Mouse (Mus musculus): ENCODE data around the gene Supt20. TPM values are rescaled to one million over a fixed set of nuclear protein-coding genes. Genes with fewer than 3 reads are reported as not detected.
"Not testable (repeated sequence)": the region's sequence is repeated elsewhere in the genome, so short reads cannot be mapped to it uniquely, and the experiment has no call there.

Gene Supt20
- total RNA-seq, 2 experiments from 2014 or later: 54.3 to 85.1 TPM

DNA sequence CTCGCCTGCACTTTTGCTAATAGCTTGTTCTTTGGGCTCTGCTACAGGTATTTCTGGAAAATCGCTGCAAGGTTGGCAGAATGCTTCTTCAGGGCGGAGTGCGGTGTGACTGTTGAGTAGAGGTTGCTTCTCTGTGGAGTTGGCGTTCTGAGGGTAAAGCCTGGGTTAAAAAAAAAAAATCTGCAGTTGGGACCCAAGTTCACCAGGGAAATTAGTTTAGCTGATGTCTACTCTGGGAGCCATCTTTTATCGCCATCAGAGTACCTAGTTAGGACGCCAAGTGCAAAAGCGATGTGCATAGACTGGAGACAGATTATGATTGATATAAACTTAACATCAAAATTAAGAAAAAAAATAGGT lies 429 bp downstream of the Supt20 start:
- peak; percentile 39 for ATAC-seq (replicated peaks; ENCODE audit: low FRiP score, poor library complexity, severe bottlenecking)

GRCm38 (mm10) chr3:54699759-54700301 lies 7.2 kb downstream of the Supt20 start:
- ATAC-seq (replicated peaks; ENCODE audit: low FRiP score, poor library complexity, severe bottlenecking): no peak

DNA sequence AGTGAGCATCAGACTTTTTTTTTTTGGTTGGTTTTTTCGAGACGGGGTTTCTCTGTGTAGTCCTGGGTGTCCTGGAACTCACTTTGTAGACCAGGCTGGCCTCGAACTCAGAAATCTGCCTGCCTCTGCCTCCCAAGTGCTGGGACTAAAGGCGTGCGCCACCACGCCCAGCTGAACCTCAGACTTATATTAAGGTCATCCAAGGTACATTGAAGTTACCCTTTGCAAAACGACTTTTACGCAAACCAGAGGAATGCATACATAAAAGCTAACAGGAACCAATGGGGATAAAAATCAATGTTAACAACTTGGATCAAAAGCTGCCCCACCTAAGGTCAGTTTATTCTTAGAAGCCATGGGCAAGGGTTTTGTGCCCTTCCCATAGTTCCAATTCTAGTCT lies 11.5 kb downstream of the Supt20 start:
- ATAC-seq (replicated peaks; ENCODE audit: low FRiP score, poor library complexity, severe bottlenecking): not testable (repeated sequence)

DNA sequence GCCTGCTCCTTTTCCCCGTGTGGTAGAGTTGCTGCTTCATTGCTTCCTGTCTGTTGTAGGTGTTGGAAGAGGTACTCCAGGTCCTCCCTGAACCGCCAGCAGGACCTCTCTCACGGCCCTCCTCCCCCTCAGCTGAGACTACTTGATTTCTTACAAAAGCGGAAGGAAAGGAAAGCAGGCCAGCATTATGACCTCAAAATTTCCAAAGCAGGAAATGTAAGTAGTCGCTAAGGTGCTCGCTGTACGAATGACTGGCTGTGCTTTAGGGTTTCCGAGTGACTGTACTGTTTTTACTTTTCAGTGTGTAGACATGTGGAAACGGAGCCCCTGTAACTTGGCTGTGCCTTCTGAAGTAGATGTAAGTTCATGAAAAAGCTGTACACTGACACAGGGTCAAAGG lies 16.4 kb downstream of the Supt20 start:
- no peak for ATAC-seq (replicated peaks; ENCODE audit: low FRiP score, poor library complexity, severe bottlenecking)

DNA sequence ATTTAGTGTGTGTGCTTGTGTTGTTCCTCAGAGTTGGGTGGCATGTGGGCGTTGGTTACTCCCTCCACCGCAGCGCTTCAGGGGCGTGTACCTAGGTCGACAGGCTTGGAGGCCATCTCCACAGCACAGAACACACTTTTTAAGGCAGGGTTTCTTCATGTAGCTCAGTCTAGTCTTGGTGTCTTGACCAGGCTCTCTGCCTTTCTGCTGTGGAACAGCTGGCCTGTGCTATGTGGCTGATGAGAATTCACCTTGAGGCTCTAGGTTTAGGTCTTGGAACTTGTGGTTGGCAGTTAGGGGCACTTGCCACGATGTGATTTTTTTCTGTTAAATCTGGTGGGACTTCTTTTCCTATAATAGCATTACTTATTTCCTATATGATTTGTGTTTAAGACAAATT lies 21.6 kb downstream of the Supt20 start, which contains the start of gene Gm21958:
Gene Gm21958, minus strand, starts transcription at position 101 of the 400 bp plus-strand sequence.
- no peak for ATAC-seq (replicated peaks; ENCODE audit: low FRiP score, poor library complexity, severe bottlenecking)

GRCm38 (mm10) chr3:54715461-54715860 lies 22.9 kb downstream of the Supt20 start:
- no peak for ATAC-seq (replicated peaks; ENCODE audit: low FRiP score, poor library complexity, severe bottlenecking)

GRCm38 (mm10) chr3:54717348-54717747 lies 24.7 kb downstream of the Supt20 start:
- no peak for ATAC-seq (replicated peaks; ENCODE audit: low FRiP score, poor library complexity, severe bottlenecking)

GRCm38 (mm10) chr3:54718947-54719346 lies 26.3 kb downstream of the Supt20 start:
- ATAC-seq (replicated peaks; ENCODE audit: low FRiP score, poor library complexity, severe bottlenecking): no peak

DNA sequence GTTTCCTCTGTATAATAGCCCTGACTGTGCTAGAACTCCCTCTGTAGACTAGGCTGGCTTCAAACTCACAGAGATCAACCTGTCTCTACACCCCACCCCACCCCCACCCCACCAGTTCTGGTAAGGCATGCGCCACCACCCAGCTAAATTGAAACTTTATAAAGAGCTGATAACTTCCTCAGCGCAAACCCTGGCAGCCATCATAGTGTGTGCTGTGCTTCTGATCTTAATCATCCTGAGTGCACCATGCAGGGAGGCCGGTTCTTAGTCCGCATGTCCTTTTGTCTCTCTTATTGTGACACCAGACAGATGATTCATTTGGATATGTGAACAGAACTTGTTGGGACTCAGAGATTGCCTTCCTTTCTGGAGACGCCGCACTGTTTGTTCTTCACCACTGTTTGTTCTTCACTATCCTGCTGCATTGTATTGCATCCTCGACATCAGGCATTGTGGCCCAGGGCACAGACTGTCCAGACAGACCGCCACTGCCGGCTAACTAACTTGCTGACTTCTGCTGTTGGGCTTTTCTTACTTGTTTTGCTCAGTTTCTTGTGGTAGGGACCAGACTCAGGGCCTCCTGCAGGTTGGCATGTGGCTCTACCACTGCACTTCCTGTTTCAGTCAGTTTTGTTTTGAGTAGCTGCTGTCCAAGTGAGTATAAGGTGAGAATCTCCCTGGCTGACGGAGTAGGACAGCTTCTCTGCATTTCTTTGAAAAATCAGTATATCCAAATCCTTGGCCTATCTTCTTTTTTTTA lies 31.3 kb downstream of the Supt20 start:
- ATAC-seq (replicated peaks; ENCODE audit: low FRiP score, poor library complexity, severe bottlenecking): peak; percentile 49; the same call in 1 of the 2 replicates

DNA sequence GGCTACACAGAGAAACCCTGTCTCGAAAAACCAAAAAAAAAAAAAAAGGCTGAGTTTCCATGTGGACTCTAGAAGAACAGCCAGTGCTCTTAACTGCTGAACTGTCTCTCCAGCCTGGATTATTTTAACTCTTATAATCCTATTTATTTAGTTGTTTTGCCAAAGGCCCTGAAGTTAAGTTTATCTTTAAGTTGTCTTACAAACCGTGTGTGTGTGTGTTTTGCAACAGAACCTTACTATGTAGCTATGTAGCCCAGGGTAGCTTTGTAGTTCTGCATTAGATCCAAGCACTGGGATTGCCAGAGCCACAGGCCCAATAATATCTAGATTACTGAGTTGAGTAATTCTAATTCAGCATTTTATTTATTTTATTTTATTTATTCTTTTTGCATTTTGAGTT lies 32.7 kb downstream of the Supt20 start:
- no peak for ATAC-seq (replicated peaks; ENCODE audit: low FRiP score, poor library complexity, severe bottlenecking)

GRCm38 (mm10) chr3:54727588-54727987 lies 35.0 kb downstream of the Supt20 start:
- no peak for ATAC-seq (replicated peaks; ENCODE audit: low FRiP score, poor library complexity, severe bottlenecking)

DNA sequence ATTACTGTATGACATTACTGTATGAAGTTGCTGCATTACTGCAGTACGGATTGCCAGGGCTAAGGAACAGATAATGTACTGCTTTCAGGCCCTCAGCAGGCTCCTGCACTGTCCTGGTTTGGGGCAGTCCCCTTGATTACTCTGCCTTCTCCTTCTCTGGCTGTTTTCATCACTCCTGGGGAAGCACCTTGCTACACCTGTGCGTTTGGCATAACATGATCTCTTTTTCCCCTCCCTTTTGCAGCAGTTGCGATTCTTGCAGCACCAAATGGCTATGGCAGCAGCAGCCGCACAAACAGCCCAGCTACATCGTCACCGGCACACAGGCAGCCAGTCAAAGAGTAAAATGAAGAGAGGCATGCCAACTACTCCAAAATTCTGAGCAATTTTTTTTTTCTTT lies 35.5 kb downstream of the Supt20 start:
- no peak for ATAC-seq (replicated peaks; ENCODE audit: low FRiP score, poor library complexity, severe bottlenecking)

DNA sequence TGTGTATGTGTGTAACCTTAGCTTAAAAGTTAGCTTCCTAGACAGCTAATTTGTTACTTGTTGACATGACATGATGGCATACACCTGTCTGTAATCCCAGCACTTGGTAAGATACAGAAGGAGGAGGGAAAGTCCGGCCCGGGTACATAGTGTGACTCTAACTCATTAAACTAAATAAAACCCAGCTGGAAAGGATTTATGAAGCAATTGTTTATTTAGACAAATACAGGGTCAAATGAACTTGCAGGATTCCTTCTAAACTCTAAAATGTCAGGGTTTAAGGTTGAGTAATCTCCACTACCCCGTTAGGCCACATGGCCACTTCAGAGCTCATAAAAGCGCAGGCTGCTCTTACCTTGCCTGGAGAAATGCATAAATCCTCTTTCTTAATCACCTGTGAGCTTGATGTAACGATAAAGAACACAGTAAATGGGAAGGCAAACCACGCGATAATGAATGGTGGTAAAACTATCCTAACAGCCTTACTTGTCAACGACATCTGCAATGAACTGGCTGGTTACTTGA lies 39.1 kb downstream of the Supt20 start:
- no peak for ATAC-seq (replicated peaks; ENCODE audit: low FRiP score, poor library complexity, severe bottlenecking)

DNA sequence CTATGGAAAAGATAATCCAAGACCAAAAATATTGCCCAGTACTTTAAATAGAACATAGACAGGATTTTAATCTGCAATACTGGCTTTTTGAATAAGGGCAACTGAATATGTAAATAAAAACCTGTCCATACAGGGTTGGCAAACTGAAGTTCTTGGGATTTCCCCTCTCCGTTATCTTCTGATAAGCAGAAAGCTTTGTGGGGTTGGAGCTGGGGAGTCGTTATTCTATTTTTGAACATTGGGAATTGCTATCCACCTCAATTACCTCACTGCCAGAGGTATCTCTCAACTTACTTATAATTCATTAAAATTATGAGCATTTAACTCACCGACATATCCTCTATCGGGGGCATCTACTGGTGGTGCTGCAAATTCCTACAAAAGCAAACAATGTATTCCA lies 39.8 kb downstream of the Supt20 start:
- no peak for ATAC-seq (replicated peaks; ENCODE audit: low FRiP score, poor library complexity, severe bottlenecking)

DNA sequence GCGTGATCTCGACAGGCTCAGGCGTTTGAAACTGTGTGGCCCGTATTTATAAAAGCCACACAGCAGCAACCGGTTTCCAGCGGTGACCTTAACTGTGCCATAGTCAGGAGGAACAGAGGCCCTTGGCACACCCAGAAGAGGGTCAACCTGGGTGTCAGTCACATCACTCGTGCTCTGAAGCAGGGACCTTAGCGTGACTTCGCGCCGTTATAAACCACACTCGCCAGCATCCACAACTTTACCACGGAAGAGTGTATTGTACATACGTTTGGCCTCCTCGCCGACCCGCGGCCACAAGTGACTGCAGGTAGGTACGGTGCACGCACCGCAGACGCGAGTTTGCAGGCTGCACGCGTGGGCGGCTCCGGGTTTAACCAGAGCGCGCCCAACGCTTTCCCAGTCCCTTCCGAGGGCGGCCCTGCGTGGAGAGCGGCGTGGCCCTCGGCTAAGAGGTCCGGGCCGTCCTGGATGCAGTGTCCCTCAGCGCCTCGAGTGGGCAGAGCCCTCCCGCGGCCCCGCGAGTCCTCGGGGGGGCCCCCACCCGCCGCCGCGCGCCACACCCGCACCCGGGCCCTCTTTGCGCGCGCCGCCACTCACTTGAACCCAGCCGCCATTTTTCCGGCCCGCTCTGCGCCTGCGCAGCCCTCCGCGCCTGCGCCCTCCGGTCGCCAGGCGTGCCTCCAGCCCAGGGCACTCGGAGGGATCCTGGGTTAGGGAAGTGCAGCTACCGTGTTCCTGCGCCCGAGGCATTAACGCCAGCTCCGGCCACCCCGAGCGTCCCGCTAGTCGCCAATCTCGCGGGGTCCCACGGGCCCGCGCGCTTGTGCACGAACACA lies 42.0 kb downstream of the Supt20 start:
- ATAC-seq (replicated peaks; ENCODE audit: low FRiP score, poor library complexity, severe bottlenecking): peak; percentile 82

DNA sequence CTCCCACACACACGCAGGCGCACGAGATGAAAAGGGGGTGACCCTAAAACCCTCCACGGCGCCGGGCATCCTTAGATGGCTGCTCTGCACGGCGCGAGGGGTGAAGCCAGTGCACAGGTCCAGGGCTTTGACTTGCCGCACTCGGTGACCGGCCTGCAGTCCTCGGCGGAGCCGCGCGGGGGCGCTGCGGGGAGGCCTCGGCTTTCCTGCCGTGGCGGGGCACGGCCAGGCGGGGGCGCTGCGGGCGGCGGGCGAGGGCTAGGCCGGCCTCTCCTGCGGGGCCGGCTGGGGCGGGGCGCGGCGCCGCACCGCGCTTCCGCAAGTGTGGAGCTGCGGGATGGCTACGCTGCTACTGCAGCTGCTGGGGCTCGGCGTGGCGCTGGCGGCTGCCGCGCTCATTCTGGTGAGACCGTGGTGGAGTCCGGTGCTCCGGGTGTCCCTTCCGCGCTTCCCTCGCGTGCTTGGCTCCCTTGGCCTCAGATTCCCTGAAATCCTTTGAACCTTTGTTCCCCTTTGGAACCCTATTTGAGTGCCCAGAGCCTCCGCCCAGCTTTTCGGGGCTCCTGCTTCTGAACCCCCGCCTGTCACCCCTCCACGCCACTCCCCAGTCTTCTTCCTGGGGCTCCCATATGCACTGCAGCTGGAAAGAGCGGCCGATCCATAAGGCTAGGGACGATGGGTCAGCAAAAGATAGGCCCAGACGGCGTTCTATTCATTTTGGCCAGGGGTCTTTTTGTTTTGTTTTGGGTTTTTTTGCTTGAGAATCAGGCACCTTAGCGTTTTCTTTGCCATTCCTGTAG lies 42.8 kb downstream of the Supt20 start, which contains the start of the genes Exosc8 and Alg5:
Gene Exosc8, minus strand, starts transcription at position 147 of the 800 bp plus-strand sequence.
Gene Alg5, plus strand, starts transcription at position 293 of the 800 bp plus-strand sequence.
- peak; percentile 72 for ATAC-seq (replicated peaks; ENCODE audit: low FRiP score, poor library complexity, severe bottlenecking)

GRCm38 (mm10) chr3:54736101-54736927 lies 43.7 kb downstream of the Supt20 start:
- no peak for ATAC-seq (replicated peaks; ENCODE audit: low FRiP score, poor library complexity, severe bottlenecking)

- ATAC-seq (replicated peaks; ENCODE audit: low FRiP score, poor library complexity, severe bottlenecking): no peak
Observed at GRCm38 (mm10) chr3:54737317-54737716, 44.7 kb downstream of the Supt20 start.

- no peak for ATAC-seq (replicated peaks; ENCODE audit: low FRiP score, poor library complexity, severe bottlenecking)
Observed at GRCm38 (mm10) chr3:54741965-54742364, 49.4 kb downstream of the Supt20 start.

Measured in erythroid progenitor cell, adult 5-6 weeks (primary cell).